Mouse (Mus musculus): ENCODE data around the gene Gbp9. TPM values are rescaled to one million over a fixed set of nuclear protein-coding genes. Genes with fewer than 3 reads are reported as not detected.
"Not testable (repeated sequence)": the region's sequence is repeated elsewhere in the genome, so short reads cannot be mapped to it uniquely, and the experiment has no call there.

Gene Gbp9
- total RNA-seq (2015) (5.6 and 6.3 TPM in 2 replicates), total RNA-seq (2017) (7.3 and 9.0 TPM in 2 replicates)

DNA sequence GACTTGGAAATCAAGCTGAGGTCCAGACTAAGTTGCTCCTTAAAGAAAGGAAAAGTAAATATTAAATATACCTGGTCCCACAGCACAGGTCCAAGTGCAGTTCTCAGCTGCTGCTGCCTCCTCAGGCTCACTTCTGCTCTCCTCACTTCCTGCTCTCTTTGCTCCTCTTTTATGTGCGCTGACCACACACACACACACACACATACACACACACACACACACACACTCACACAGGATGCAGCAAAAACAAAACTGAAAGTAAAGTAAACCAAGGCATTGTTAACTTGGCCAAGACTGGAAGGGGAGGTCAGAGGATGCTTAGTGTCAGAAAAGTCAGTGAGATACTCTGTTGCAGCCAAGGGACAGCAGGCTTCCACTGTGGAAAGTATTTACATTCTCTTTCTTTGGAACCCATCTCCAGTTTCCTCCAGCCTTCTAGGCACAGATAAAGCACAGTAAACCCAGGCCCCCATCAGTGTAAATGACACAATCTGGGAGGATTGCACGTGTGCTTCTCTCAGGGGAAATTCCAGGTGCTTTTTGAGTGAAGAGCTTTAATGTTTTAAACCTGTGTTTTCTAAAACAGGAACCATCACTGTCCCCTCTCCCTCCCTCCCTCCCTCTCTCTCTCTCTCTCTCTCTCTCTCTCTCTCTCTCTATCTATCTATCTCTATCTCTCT is at the start of gene Gbp9, which contains the start of the genes Gbp8 and Gbp4:
Gene Gbp9, minus strand, starts transcription at position 131 of the 680 bp plus-strand sequence.
Gene Gbp8, minus strand, starts transcription at position 132 of the 680 bp plus-strand sequence.
Gene Gbp4, minus strand, starts transcription at position 178 of the 680 bp plus-strand sequence.
- peak; percentile 62 for ATAC-seq (ENCODE audit: poor library complexity, severe bottlenecking)

DNA sequence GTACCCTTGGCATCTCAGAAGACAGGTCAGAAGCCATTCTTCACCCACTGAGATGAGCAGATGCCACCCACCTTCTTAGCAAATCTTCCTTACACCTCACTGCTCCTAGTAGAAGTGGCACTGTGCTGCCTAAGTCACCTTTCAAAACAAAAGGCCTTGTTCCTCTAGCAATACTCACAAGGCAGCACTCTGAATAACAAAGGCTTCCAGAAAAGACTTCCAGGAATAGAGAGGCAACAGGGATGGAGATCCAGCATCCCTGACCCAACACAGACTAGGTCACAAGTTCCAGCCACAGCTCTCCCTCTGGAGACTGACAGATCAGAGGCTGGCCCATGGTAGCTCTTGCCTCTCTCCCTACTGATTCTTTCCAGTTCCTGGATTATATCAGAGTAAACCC is 42.1 kb upstream of the Gbp9 start:
- ATAC-seq (ENCODE audit: poor library complexity, severe bottlenecking): no peak

DNA sequence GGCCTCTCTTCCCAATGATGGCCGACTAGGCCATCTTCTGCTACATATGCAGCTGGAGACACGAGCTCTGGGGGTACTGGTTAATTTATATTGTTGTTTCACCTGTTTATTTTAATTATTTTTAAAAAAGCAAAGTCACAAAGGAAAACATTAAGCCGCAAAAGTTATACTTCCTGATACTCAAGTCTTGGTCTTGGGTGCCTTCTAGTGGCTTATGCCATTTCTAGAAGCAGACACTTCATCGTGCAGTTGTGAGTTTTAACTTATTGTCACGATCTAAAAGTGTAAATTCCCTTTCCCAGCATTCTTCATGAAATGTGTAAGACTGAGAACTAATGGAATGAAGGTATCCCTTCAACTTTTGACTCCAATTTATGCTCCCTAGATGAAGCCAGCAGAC is 17.2 kb upstream of the Gbp9 start:
- ATAC-seq (ENCODE audit: poor library complexity, severe bottlenecking): no peak

DNA sequence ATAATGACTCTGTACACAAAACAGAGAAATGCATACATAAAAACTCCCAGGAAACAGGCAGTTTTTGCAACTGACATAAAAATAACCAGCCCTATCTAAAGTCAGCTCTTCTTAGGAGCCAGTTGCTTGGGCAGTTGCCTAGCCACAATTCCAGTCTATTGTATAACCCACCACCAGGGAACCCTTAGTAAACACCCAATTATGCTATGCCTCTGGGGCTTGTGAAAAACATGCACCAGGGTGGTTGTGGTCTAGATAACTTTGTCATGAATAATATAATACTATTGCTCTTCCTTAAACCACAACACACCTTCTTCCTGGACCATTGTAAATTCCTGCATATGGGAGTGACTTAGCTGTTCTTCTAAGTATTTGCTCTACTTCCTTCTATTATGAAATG is 14.7 kb upstream of the Gbp9 start:
- no peak for ATAC-seq (ENCODE audit: poor library complexity, severe bottlenecking)

- ATAC-seq (ENCODE audit: poor library complexity, severe bottlenecking): not testable (repeated sequence)
Measured at GRCm38 (mm10) chr5:105148062-105148461, 8.7 kb upstream of the Gbp9 start.

DNA sequence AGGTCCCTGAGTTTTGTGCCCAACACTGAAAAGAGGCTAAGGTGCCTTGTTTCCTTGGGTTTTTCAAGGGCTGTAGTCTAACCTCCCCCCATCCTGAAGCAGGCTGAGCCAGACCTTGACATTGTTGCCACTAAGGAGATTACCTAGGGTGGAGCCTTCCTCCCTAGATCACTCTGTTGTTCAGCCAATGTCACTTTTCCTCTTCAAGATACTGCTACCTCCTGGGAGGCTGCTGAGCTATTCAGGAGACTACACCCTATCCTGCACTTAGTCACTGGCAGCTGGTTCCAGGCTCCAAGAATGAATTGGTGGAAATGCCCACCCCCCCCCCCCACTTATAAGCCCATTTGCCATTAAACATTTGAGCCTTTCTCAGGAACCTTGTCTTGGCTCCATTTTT is 7.1 kb upstream of the Gbp9 start:
- ATAC-seq (ENCODE audit: poor library complexity, severe bottlenecking): no peak

- ATAC-seq (ENCODE audit: poor library complexity, severe bottlenecking): peak; percentile 22
Measured at GRCm38 (mm10) chr5:105145731-105146130, 6.4 kb upstream of the Gbp9 start.

DNA sequence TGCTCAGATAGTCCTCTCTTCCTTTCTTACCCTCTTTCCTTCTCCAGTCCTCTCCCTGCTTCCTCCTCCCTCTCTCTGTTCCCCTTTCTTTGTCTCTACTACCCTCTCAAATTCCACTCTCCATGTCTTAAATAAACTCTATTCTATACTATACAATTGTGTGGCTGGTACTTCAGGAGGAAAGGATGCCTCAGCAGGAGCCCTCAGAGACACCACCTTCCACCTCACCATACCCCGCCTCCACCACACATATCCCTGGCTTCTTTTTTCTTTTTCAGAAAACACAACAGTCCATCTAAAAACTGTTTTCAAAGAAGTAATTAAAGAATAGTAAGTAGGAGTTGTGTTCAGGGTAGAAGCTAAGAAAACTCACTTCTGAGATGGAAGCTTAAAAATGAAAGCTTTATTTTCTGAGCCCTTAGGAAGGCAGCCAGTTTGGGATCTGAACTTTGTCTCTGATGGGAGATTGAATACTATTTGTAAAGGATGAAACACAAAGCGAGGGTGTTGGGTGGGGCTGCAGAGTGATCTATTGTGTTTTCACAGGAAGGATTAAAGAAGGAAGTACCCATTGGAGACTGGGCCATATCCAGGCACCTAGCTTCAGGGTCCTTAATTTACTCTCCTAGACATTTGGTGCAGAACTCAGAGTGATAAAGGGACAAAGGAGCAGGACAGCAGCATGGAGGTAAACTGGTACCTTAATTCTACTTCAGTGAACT is 911 bp upstream of the Gbp9 start:
- 0 out of 2 replicates have a peak, but pooled peaks have one; percentile 3 for ATAC-seq (ENCODE audit: poor library complexity, severe bottlenecking)

- no peak for ATAC-seq (ENCODE audit: poor library complexity, severe bottlenecking)
Measured at GRCm38 (mm10) chr5:105138906-105139305, 433 bp downstream of the Gbp9 start.

GRCm38 (mm10) chr5:105136706-105137304 is 2.5 kb downstream of the Gbp9 start:
- not testable (repeated sequence) for ATAC-seq (ENCODE audit: poor library complexity, severe bottlenecking)

- not testable (repeated sequence) for ATAC-seq (ENCODE audit: poor library complexity, severe bottlenecking)
Measured at GRCm38 (mm10) chr5:105121731-105122130, 17.6 kb downstream of the Gbp9 start.

- ATAC-seq (ENCODE audit: poor library complexity, severe bottlenecking): no peak
Measured at GRCm38 (mm10) chr5:105115740-105116139, 23.6 kb downstream of the Gbp9 start.

- no peak for ATAC-seq (ENCODE audit: poor library complexity, severe bottlenecking)
Measured at GRCm38 (mm10) chr5:105114696-105115095, 24.6 kb downstream of the Gbp9 start.

DNA sequence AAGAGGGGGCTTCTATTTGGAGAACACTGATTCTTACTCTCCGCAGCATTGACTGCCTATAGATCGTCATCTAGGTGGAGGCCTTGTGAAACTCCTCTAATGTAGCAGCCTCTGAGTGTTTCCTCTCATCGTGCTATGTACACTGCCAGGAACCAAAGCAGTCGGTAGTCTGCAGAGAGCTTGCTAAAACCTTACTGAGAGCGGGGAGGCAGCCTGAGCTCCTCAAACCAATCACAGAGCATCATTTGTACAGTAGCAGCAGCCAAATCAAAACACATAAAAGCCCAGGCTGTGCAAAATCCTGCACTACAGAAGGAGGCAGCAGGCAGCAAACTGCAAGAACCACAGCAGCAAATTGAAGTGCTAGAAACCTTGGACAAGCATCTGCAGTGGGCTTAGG is 25.7 kb downstream of the Gbp9 start:
- no peak for ATAC-seq (ENCODE audit: poor library complexity, severe bottlenecking)

DNA sequence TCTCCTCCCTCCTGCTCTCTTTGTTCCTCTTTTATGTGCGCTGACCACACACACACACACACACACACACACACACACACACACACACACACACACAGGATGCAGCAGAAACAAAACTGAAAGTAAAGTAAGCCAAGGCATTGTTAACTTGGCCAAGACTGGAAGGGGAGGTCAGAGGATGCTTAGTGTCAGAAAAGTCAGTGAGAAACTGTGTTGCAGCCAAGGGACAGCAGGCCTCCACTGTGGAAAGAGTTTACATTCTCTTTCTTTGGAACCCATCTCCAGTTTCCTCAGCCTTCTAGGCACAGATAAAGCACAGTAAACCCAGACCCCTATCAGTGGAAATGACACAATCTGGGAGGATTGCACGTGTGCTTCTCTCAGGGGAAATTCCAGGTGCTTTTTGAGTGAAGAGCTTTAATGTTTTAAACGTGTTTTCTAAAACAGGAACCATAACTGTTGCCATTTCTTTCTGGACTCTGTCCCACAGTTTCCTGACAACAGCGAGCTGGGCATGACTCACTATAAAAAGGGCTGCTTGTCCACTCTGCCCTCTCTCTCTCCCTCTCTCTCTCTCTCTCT is 29.0 kb downstream of the Gbp9 start:
- peak; percentile 89 for ATAC-seq (ENCODE audit: poor library complexity, severe bottlenecking)

DNA sequence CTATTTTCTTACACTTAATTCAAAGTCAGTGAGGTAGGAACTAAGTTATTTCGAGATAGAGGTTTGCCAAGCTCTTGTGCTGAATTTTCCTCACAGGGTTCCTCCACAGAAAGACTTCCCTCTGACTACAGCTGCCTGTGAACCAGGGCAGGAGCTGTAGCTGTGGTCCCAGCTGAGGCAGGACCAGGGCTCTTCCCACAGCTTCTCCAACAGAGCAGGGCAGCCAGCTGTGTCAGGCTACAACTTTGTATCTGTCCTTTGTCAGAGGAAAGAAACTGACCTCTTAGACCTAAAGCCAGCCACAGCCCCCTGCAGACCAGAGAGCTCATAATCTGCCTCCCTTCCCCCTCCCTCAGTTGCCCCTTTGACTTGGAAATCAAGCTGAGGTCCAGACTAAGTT is 29.6 kb downstream of the Gbp9 start:
- peak; percentile 20 for ATAC-seq (ENCODE audit: poor library complexity, severe bottlenecking)

- ATAC-seq (ENCODE audit: poor library complexity, severe bottlenecking): not testable (repeated sequence)
Measured at GRCm38 (mm10) chr5:105105689-105106088, 33.6 kb downstream of the Gbp9 start.

- ATAC-seq (ENCODE audit: poor library complexity, severe bottlenecking): peak; percentile 30; the same call in 1 of the 2 replicates
Measured at GRCm38 (mm10) chr5:105081900-105082299, 57.4 kb downstream of the Gbp9 start.

DNA sequence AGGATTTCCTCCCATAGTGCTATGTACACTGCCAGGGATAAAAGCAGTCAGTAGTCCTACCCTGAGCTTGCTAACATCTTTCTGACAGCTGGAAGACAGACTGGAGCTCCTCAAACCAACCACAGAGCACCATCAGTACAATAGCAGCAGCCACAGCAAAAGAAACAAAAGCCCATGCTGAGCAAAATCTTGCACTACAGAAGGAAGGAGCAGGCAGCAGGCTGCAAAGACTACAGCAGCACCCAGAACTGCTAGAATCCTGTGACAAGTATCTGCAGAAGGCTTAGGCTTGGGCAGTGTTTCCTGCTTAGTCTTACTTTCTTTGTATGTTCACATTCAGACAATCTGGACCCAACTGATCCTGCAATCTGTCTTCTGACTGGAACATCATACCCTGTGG is 71.0 kb downstream of the Gbp9 start:
- ATAC-seq (ENCODE audit: poor library complexity, severe bottlenecking): not testable (repeated sequence)

DNA sequence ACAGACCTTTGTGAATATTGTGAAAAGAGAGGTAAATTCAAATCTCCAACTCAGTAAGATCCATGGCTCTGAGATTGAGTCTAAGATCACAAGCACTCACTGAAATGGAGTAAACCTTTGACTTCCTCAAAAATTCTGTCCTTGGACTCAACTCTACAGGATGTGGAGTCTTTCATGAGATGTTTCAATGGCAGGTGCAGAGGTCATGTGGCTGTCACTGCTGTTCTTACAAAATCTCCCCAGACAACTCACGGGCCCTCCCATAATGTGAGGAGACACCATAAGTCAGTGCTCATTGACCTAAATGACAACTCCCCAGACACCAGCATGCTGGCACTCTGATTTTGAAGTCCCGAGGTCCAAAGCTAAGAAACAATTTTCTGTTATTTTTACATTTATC is 74.9 kb downstream of the Gbp9 start:
- not testable (repeated sequence) for ATAC-seq (ENCODE audit: poor library complexity, severe bottlenecking)

DNA sequence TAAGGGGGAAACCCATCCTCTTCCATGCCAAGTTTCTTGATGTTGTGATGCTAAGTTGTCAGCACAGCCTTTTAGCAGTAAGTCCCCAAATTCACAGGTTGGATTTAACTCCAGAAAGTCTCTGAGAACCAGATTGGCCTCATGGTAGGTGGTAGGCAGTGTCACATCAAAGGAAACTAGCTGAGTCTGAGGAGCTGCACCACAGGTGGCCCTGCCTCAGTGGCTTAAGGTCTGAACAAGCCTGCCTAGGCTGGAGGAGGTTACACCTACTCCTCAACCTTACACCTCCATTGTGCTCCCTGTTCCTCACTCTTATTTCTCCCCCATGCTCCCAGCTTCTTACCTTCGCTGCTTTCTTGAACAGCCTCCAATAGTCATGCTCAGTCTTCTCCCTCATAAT is 76.0 kb downstream of the Gbp9 start:
- no peak for ATAC-seq (ENCODE audit: poor library complexity, severe bottlenecking)

All from megakaryocyte, adult 5-6 weeks (primary cell).